Mouse (Mus musculus): ENCODE data around the gene Clic5. TPM values are rescaled to one million over a fixed set of nuclear protein-coding genes. Genes with fewer than 3 reads are reported as not detected.

Gene Clic5
- polyA plus RNA-seq, 1 experiment, result 26.7 TPM

- Histone ChIP-seq H3K27me3 (ENCODE audit: control insufficient read depth, insufficient read depth, low read length) (no peaks in the 10 kb centered on the region), H3K27ac (ENCODE audit: insufficient read depth, low read depth, low read length) (no peak overlapping the region), H3K4me3 (ENCODE audit: low read depth, low read length) (no peak overlapping the region), H3K4me1 (ENCODE audit: control insufficient read depth, insufficient read depth, insufficient read length, low read length) (no peaks in the 10 kb centered on the region), H3K36me3 (ENCODE audit: control insufficient read depth, insufficient read depth, low read length) (peaks cover 45% of the 10 kb centered on the region)
- no peak for TF ChIP-seq POLR2A (IDR thresholded peaks at IDR 0.05; ENCODE audit: low read depth, low read length)
- TF ChIP-seq CTCF (IDR thresholded peaks at IDR 0.05; ENCODE audit: extremely low read depth, insufficient read length, insufficient replicate concordance, low read depth, low read length), result no peak
Observed at GRCm38 (mm10) chr17:44274804-44275203, 86.4 kb downstream of the Clic5 start.

DNA sequence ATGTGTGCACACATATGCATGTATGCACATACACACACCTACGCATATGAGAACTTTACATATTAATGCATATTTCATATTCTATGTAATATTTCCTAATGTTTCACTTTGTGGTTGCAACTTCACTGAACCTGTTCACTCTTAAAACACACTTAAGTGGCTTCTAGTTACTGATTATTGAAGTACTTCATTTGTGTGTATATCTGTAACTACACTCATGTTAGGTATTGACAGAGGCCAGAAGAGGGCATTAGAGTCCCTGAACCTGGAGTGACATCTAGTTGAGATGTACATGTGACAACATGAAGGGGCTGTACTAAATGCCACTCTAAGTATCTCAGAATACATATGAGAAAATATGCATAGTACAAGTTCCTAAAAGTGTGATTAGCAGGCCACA is 99.9 kb downstream of the Clic5 start:
- Histone ChIP-seq H3K4me1 (ENCODE audit: control insufficient read depth, insufficient read depth, insufficient read length, low read length) (no peaks in the 10 kb centered on the region), H3K27ac (ENCODE audit: insufficient read depth, low read depth, low read length) (no peak overlapping the region), H3K36me3 (ENCODE audit: control insufficient read depth, insufficient read depth, low read length) (no peaks in the 10 kb centered on the region), H3K27me3 (ENCODE audit: control insufficient read depth, insufficient read depth, low read length) (no peaks in the 10 kb centered on the region), H3K4me3 (ENCODE audit: low read depth, low read length) (no peak overlapping the region)
- 96% methylated on average over 1 of the region's 1 CpGs for WGBS
- no peak for TF ChIP-seq CTCF (IDR thresholded peaks at IDR 0.05; ENCODE audit: extremely low read depth, insufficient read length, insufficient replicate concordance, low read depth, low read length)

- no peaks in the 10 kb centered on the region; the same call in 1 of the 2 replicates for H3K4me1 ChIP-seq (ENCODE audit: control insufficient read depth, insufficient read depth, insufficient read length, low read length)
- no peaks in the 10 kb centered on the region for H3K27me3 ChIP-seq (ENCODE audit: control insufficient read depth, insufficient read depth, low read length)
- no peak overlapping the region for H3K4me3 ChIP-seq (ENCODE audit: low read depth, low read length)
- no peak for TF ChIP-seq CTCF (IDR thresholded peaks at IDR 0.05; ENCODE audit: extremely low read depth, insufficient read length, insufficient replicate concordance, low read depth, low read length)
- no peak for TF ChIP-seq POLR2A (IDR thresholded peaks at IDR 0.05; ENCODE audit: low read depth, low read length)
- 66% methylated on average over 1 of the region's 1 CpGs for WGBS
- H3K36me3 ChIP-seq (ENCODE audit: control insufficient read depth, insufficient read depth, low read length), result no peaks in the 10 kb centered on the region
- no peak overlapping the region for H3K27ac ChIP-seq (ENCODE audit: insufficient read depth, low read depth, low read length)
Observed at GRCm38 (mm10) chr17:44297221-44297620, 108.8 kb downstream of the Clic5 start.

DNA sequence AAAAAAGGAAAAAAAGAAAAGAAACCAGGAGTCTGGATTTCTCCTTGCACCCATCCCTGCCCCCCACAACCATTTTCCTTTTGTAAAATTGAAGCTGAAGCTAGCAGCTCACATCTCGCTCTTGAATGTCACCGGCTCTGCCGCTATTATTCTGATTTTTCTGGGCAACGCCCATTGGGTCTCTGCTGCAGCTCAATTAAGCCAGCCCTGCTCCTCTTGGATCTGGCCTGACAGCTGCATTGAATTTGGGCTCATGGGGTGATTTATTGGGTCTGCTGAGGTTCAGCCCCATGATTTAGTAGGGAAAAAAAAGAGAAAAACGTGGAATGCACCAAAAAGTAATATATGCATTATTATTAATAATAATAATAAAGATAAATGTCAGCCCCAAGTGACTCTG is 111.9 kb downstream of the Clic5 start:
- Histone ChIP-seq H3K36me3 (ENCODE audit: control insufficient read depth, insufficient read depth, low read length) (no peaks in the 10 kb centered on the region), H3K4me3 (ENCODE audit: low read depth, low read length) (no peak overlapping the region), H3K27me3 (ENCODE audit: control insufficient read depth, insufficient read depth, low read length) (no peaks in the 10 kb centered on the region), H3K27ac (ENCODE audit: insufficient read depth, low read depth, low read length) (no peak overlapping the region), H3K4me1 (ENCODE audit: control insufficient read depth, insufficient read depth, insufficient read length, low read length) (no peaks in the 10 kb centered on the region; the same call in 1 of the 2 replicates)
- TF ChIP-seq CTCF (IDR thresholded peaks at IDR 0.05; ENCODE audit: extremely low read depth, insufficient read length, insufficient replicate concordance, low read depth, low read length) (no peak), POLR2A (IDR thresholded peaks at IDR 0.05; ENCODE audit: low read depth, low read length) (no peak)
- WGBS, result 26% methylated on average over 5 of the region's 5 CpGs

DNA sequence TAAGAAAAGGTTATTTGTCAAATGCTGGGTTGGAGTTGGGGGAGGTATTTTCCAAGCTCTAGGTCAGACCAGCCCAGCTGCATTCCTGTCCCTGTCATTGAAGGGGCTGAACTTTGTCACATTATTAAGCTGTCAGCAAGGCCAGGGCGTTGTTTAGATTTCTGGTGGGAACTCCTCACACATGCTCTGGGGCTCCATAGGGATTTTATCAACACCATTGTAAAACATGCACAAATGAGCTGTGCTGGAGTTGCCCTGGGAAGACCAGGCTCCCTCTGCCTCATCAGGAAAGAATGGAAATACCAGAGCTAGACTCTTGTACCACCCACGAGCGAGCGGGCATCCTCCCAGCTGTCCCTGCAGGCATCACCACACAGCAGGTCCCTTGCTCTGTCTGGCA is 112.3 kb downstream of the Clic5 start:
- H3K4me3 ChIP-seq (ENCODE audit: low read depth, low read length), result peak overlapping the region; percentile 18; the same call in 1 of the 2 replicates

DNA sequence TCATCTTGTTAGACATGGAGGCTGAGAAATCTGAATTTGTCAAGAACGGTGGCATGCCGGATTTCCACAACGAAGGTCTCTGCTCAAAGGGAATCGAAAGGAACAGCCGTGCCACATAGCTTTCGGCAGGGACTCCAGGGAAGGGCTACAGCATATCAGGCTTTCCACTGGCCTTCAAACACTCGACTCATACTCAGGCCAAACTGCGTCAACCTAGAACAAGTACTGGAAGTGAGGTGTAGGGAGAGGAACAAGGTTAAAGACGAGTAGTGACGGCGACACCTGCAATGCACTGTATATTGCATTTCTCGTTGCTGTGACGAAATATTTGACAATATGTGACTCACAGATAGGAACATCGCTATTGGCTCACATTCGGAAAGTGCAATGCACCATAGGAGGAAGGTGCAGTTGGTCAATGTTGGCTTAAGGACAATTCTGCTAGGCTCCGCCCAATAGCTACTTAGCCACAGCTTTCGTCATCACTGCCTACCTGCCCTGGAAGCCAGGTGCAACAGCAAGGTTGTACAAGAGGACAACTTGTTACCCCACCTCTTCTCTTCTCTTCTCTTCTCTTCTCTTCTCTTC is 112.9 kb downstream of the Clic5 start:
- Histone ChIP-seq H3K36me3 (ENCODE audit: control insufficient read depth, insufficient read depth, low read length) (no peaks in the 10 kb centered on the region), H3K27me3 (ENCODE audit: control insufficient read depth, insufficient read depth, low read length) (no peaks in the 10 kb centered on the region), H3K4me3 (ENCODE audit: low read depth, low read length) (peak overlapping the region; percentile 18; the same call in 1 of the 2 replicates), H3K4me1 (ENCODE audit: control insufficient read depth, insufficient read depth, insufficient read length, low read length) (no peaks in the 10 kb centered on the region; the same call in 1 of the 2 replicates), H3K27ac (ENCODE audit: insufficient read depth, low read depth, low read length) (no peak overlapping the region)
- TF ChIP-seq POLR2A (IDR thresholded peaks at IDR 0.05; ENCODE audit: low read depth, low read length), result no peak
- no peak for TF ChIP-seq CTCF (IDR thresholded peaks at IDR 0.05; ENCODE audit: extremely low read depth, insufficient read length, insufficient replicate concordance, low read depth, low read length)
- 36% methylated on average over 17 of the region's 17 CpGs for WGBS

More for the DNA sequence above, 112.3 kb downstream of the Clic5 start:
- Histone ChIP-seq H3K27me3 (ENCODE audit: control insufficient read depth, insufficient read depth, low read length) (no peaks in the 10 kb centered on the region), H3K4me1 (ENCODE audit: control insufficient read depth, insufficient read depth, insufficient read length, low read length) (no peaks in the 10 kb centered on the region; the same call in 1 of the 2 replicates), H3K27ac (ENCODE audit: insufficient read depth, low read depth, low read length) (no peak overlapping the region), H3K36me3 (ENCODE audit: control insufficient read depth, insufficient read depth, low read length) (no peaks in the 10 kb centered on the region)
- TF ChIP-seq CTCF (IDR thresholded peaks at IDR 0.05; ENCODE audit: extremely low read depth, insufficient read length, insufficient replicate concordance, low read depth, low read length), result no peak
- no peak for TF ChIP-seq POLR2A (IDR thresholded peaks at IDR 0.05; ENCODE audit: low read depth, low read length)
- 28% methylated on average over 4 of the region's 4 CpGs for WGBS

DNA sequence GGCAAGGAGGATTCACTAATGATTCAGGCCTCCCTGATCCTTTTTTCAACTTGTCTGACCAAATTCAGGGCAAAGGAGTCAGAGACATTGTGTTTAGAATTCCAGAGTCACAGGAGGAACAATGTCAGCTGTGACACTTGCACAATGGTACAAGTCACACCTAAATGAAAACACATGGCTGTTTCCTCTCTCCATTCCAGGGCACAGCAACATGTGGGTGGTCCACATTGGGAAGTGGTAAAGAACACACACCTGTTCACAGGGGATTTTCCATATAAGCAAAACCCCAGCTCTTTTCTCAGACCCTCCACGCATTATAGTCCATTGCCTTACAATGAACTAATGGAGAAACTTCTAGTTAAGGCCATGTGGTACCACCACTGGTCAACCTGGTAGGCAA is 115.7 kb downstream of the Clic5 start:
- Histone ChIP-seq H3K27ac (ENCODE audit: insufficient read depth, low read depth, low read length) (no peak overlapping the region), H3K36me3 (ENCODE audit: control insufficient read depth, insufficient read depth, low read length) (no peaks in the 10 kb centered on the region), H3K4me3 (ENCODE audit: low read depth, low read length) (no peak overlapping the region), H3K27me3 (ENCODE audit: control insufficient read depth, insufficient read depth, low read length) (no peaks in the 10 kb centered on the region), H3K4me1 (ENCODE audit: control insufficient read depth, insufficient read depth, insufficient read length, low read length) (no peaks in the 10 kb centered on the region; the same call in 1 of the 2 replicates)
- no peak for TF ChIP-seq CTCF (IDR thresholded peaks at IDR 0.05; ENCODE audit: extremely low read depth, insufficient read length, insufficient replicate concordance, low read depth, low read length)
- TF ChIP-seq POLR2A (IDR thresholded peaks at IDR 0.05; ENCODE audit: low read depth, low read length), result no peak
- 91% methylated on average over 1 of the region's 1 CpGs for WGBS
